Mouse (Mus musculus) myocyte (in vitro differentiated cells): Measurements from ENCODE around the gene Ski. TPM values are rescaled to one million over a fixed set of nuclear protein-coding genes. Genes with fewer than 3 reads are reported as not detected.
A peak's percentile ranks its signal among the peaks of the same experiment; 100 is the strongest.

Experiments
- H3K27me3 ChIP-seq: one replicate; pipeline ENCODE4 v1.6.1; 2011; ENCODE audit not compliant: control insufficient read depth, insufficient read depth, insufficient read length
- H3K36me3 ChIP-seq: one replicate; pipeline ENCODE4 v1.6.1; 2011; ENCODE audit not compliant: control insufficient read depth, insufficient read depth
- H3K4me2 ChIP-seq: one replicate; pipeline ENCODE4 v1.6.1; 2011; ENCODE audit warnings: low read depth, control low read depth
- H3K4me3 ChIP-seq: one replicate; pipeline ENCODE4 v1.5.1; 2011; ENCODE audit warnings: mild to moderate bottlenecking, control low read depth, moderate library complexity
- H3K79me2 ChIP-seq: one replicate; pipeline ENCODE4 v1.6.1; 2011; ENCODE audit not compliant: control insufficient read depth, insufficient read depth
- H3ac ChIP-seq: one replicate; pipeline ENCODE4 v1.6.1; 2011; ENCODE audit not compliant: control insufficient read depth, insufficient read length
- CEBPB ChIP-seq: IDR thresholded peaks from 2 replicates; pipeline ENCODE4 v1.6.1; 2011; ENCODE audit warnings: mild to moderate bottlenecking, moderate library complexity; ENCODE audit not compliant: poor library complexity, insufficient read depth, severe bottlenecking
- E2F4 ChIP-seq: IDR thresholded peaks from one replicate; pipeline ENCODE4 v1.6.1; 2011; ENCODE audit warnings: mild to moderate bottlenecking, control low read depth, moderate library complexity; ENCODE audit not compliant: insufficient read depth
- MAX ChIP-seq: IDR thresholded peaks from one replicate; pipeline ENCODE4 v1.6.1; 2011; ENCODE audit warnings: low read depth, mild to moderate bottlenecking, control low read depth
- MYOD1 ChIP-seq, 3 experiments: IDR thresholded peaks; one replicate each; pipeline ENCODE4 v1.6.1; 2011; ENCODE audit warnings: control low read depth in 2 of 3, low read depth in 2 of 3, mild to moderate bottlenecking in 2 of 3, moderate library complexity in 1 of 3; ENCODE audit not compliant: insufficient read length in 2 of 3, control insufficient read depth in 1 of 3
- MYOG ChIP-seq, 3 experiments: IDR thresholded peaks; one replicate each; pipeline ENCODE4 v1.6.1; 2011; ENCODE audit warnings: control low read depth in 2 of 3, low read depth in 2 of 3, mild to moderate bottlenecking in 2 of 3; ENCODE audit not compliant: insufficient read length in 2 of 3, control insufficient read depth in 1 of 3, insufficient read depth in 1 of 3
- POLR2A ChIP-seq: IDR thresholded peaks from one replicate; pipeline ENCODE4 v1.6.1; 2011; ENCODE audit warnings: low read depth, mild to moderate bottlenecking, control low read depth, moderate library complexity; ENCODE audit not compliant: insufficient read length
- POLR2AphosphoS2 ChIP-seq: IDR thresholded peaks from one replicate; pipeline ENCODE4 v1.6.1; 2011; ENCODE audit warnings: low read depth, control low read depth; ENCODE audit not compliant: insufficient read length
- REST ChIP-seq: IDR thresholded peaks from one replicate; pipeline ENCODE4 v1.6.1; 2011; ENCODE audit warnings: mild to moderate bottlenecking, control low read depth, moderate library complexity; ENCODE audit not compliant: insufficient read depth, insufficient read length
- SRF ChIP-seq: IDR thresholded peaks from one replicate; pipeline ENCODE4 v1.6.1; 2011; ENCODE audit warnings: low read depth; ENCODE audit not compliant: control insufficient read depth, insufficient read length
- TCF12 ChIP-seq: IDR thresholded peaks from one replicate; pipeline ENCODE4 v1.6.1; 2011; ENCODE audit warnings: mild to moderate bottlenecking, control low read depth; ENCODE audit not compliant: poor library complexity, insufficient read depth, severe bottlenecking
- TCF3 ChIP-seq: IDR thresholded peaks from one replicate; pipeline ENCODE4 v1.6.1; 2011; ENCODE audit warnings: low read depth, control low read depth; ENCODE audit not compliant: insufficient read length
- USF1 ChIP-seq: IDR thresholded peaks from one replicate; pipeline ENCODE4 v1.6.1; 2011; ENCODE audit warnings: low read depth, mild to moderate bottlenecking, control low read depth, moderate library complexity
- polyA plus RNA-seq: library from polyadenylated mRNA; unstranded; fragments of >200 nt; fragmentation: generic; extraction: Trizol; gene quantifications from one replicate; pipeline ENCODE4 v1.2.1, GENCODE M21; 2012; ENCODE audit warnings: missing spikeins

Gene Ski
- polyA plus RNA-seq, 1 experiment: 54.5 TPM

DNA sequence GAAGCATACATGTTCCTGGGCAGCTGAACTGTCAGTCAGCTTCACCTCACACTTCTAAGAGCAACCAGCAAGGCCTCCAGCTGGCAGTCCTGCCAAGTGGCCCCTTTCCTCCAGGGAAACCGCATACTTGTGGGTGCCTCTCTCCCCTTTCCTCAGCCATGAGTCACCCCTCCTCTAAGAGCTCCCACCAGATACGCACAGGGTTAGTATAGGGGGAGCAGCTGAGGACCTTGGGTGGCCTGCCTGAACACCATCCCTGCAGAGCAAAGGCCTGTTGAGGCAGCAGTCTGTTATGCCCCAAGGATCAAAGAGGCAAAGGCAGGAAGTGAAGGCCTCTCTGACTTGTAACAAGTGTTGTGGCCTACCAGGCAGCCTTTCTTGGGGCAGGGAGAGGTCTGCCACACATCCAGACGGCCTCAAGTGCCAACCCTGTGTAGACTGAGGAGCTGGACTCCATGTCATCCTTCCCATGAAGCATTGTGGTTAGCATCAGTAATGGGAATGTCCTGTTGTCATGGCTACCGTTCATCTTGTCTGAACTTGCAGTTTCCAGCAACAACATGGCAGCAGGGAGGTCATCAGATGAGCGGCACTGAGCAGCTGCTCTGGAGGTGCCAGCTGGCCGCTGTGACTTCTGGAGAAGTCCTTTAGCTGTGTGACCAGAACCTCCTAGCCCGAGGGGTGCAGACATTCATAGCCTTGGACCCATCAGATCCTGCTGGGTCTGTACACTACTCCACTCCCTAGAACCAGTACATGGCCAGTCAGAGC is 95.6 kb downstream of the Ski start:
- TF ChIP-seq POLR2AphosphoS2: no peak
- peak; percentile 6 to 85 (median 76) for TF ChIP-seq MYOD1 (IDR thresholded peaks at IDR 0.05; ENCODE audit: control insufficient read depth in 1 of 3, insufficient read length in 2 of 3, low read depth in 2 of 3)
- no peak for TF ChIP-seq MAX
- TF ChIP-seq TCF3: peak; percentile 28
- no peak for TF ChIP-seq E2F4
- no peak for TF ChIP-seq SRF
- TF ChIP-seq POLR2A: no peak
- TF ChIP-seq MYOG (IDR thresholded peaks at IDR 0.05; ENCODE audit: control insufficient read depth in 1 of 3, insufficient read depth in 1 of 3, insufficient read length in 2 of 3, low read depth in 2 of 3): peak in 2 of 3 experiments; percentile 75 to 84
- Histone ChIP-seq H3ac (no peak overlapping the region), H3K36me3 (no peaks in the 10 kb centered on the region), H3K4me2 (peak overlapping the region; percentile 14), H3K4me3 (no peak overlapping the region), H3K79me2 (no peaks in the 10 kb centered on the region), H3K27me3 (no peaks in the 10 kb centered on the region)

DNA sequence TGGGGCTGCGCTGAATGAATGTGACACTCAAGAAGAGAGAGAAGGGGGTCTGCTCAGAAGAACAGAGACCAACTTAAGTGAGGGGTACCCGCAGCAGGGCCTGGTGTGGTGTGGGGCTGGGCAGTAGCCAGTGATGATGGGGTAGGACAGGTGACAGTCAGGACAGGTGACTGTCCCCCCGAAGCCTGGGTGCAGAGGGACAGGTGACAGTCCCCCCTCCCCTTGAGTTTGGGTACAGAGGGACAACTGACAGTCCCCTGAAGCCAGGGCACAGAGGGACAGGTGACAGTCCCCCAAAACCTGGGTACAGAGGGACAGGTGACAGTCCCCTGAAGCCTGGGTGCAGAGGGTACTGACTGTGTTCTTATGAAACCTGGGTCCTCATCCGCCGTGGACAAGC is 96.2 kb downstream of the Ski start:
- no peaks in the 10 kb centered on the region for H3K27me3 ChIP-seq
- TF ChIP-seq MYOD1 (IDR thresholded peaks at IDR 0.05; ENCODE audit: control insufficient read depth in 1 of 3, insufficient read length in 2 of 3, low read depth in 2 of 3): peak in 1 of 3 experiments; percentile 71
- no peak for TF ChIP-seq E2F4
- TF ChIP-seq MYOG (IDR thresholded peaks at IDR 0.05; ENCODE audit: control insufficient read depth in 1 of 3, insufficient read depth in 1 of 3, insufficient read length in 2 of 3, low read depth in 2 of 3): peak in 1 of 3 experiments; percentile 21
- H3K4me2 ChIP-seq: no peak overlapping the region
- H3ac ChIP-seq: no peak overlapping the region
- no peak overlapping the region for H3K4me3 ChIP-seq
- no peaks in the 10 kb centered on the region for H3K36me3 ChIP-seq
- no peaks in the 10 kb centered on the region for H3K79me2 ChIP-seq

DNA sequence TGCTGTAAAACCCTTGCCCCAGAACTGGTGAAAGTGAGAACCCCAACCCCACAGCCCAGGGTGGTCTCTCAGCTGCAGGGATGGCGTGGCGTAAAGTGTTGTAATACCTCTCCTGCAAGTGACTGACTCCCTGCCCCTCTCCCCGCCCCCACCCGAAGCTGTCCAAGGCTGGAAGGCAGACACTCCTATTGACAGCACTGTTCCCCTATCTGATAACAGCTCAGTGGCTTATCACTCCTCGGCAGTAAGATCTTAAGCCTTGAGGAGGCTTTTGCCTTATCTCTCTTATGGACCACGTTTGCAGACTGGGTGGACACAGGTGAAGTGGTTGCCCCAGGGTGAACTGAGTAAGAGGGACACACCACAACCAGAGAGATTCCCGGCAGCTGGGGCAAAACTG is 97.1 kb downstream of the Ski start:
- no peak overlapping the region for H3K4me3 ChIP-seq
- no peaks in the 10 kb centered on the region for H3K79me2 ChIP-seq
- no peak overlapping the region for H3K4me2 ChIP-seq
- no peaks in the 10 kb centered on the region for H3K27me3 ChIP-seq
- TF ChIP-seq POLR2AphosphoS2 (no peak), MYOG (IDR thresholded peaks at IDR 0.05; ENCODE audit: control insufficient read depth in 1 of 3, insufficient read depth in 1 of 3, insufficient read length in 2 of 3, low read depth in 2 of 3) (no peak), CEBPB (no peak), TCF12 (no peak), USF1 (no peak), E2F4 (no peak), POLR2A (no peak), SRF (no peak), MAX (no peak)
- H3K36me3 ChIP-seq: no peaks in the 10 kb centered on the region
- H3ac ChIP-seq: no peak overlapping the region

DNA sequence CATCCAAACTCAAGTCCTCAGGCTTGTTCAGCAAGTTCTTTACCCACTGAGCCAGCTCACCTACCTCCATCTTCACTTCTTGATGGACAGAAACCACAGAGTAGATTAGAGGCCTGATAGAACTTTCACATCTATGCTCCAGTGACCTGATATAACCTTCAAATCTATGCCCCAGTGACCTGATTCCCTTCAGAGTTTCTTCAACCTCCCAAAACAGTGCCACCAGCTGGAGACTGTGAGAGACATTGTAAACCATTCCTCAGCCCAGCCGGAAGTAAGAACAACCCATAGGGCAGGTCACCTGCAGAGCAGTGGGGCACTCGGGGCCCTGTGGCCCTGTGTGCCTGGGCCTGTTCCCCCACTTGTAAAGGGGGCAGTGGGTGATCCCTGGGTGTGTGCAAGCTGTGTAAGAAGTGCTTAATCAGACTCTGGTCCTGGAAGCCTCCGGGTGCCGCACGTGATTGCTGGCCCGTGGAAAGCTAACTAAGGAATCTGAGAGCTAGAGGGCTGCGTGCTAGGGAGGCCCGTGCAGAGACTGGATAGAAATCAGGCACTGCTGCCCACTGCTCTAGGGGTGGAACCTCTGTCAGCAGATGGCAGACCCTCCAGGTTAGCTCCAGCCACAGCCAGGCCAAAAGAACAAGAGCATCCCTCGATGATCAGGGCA is 98.4 kb downstream of the Ski start:
- TF ChIP-seq POLR2A (no peak), CEBPB (no peak), REST (no peak), MYOG (IDR thresholded peaks at IDR 0.05; ENCODE audit: control insufficient read depth in 1 of 3, insufficient read depth in 1 of 3, insufficient read length in 2 of 3, low read depth in 2 of 3) (no peak), E2F4 (no peak), USF1 (no peak), SRF (no peak), MAX (no peak), POLR2AphosphoS2 (no peak), MYOD1 (IDR thresholded peaks at IDR 0.05; ENCODE audit: control insufficient read depth in 1 of 3, insufficient read length in 2 of 3, low read depth in 2 of 3) (no peak), TCF3 (no peak), TCF12 (no peak)

DNA sequence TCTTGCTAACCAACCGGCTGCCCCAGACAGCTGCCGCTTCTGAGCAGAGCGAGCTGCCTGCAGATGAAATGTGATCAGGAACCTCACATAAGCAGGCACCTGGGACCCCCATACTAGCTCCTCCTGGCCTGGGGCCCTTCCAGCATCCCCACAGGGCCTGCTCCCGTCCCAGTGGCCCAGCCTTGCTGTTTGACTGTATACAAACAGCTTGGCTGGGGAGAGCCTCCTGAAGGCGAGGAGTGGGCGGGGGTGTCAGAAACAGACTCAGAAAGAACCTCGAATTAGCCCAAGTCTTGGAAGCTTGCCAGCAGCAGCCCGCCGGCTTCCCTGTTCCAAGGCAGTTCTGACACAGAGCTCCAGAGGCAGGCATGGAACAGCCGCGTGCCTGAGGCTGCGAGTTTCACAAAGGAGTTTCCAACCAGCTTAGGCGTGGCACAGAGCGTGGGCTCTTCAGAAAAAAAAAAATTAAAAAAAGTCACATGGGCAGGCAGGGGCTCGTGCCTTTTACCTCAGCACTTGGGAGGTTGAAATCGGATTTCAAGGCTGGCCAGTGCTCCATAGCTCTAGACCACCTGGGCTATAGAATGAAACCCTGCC is 99.8 kb downstream of the Ski start:
- no peak overlapping the region for H3ac ChIP-seq
- no peak overlapping the region for H3K4me3 ChIP-seq
- no peaks in the 10 kb centered on the region for H3K36me3 ChIP-seq
- TF ChIP-seq E2F4 (no peak), MYOG (IDR thresholded peaks at IDR 0.05; ENCODE audit: control insufficient read depth in 1 of 3, insufficient read depth in 1 of 3, insufficient read length in 2 of 3, low read depth in 2 of 3) (peak; percentile 7 to 50 (median 10)), MYOD1 (IDR thresholded peaks at IDR 0.05; ENCODE audit: control insufficient read depth in 1 of 3, insufficient read length in 2 of 3, low read depth in 2 of 3) (peak in 2 of 3 experiments; percentile 26 to 58), TCF3 (no peak), USF1 (peak; percentile 65)
- H3K27me3 ChIP-seq: no peaks in the 10 kb centered on the region
- H3K4me2 ChIP-seq: peak overlapping the region; percentile 60
- H3K79me2 ChIP-seq: no peaks in the 10 kb centered on the region

More for the DNA sequence above, 98.4 kb downstream of the Ski start:
- Histone ChIP-seq H3K4me2 (no peak overlapping the region), H3K79me2 (no peaks in the 10 kb centered on the region), H3ac (no peak overlapping the region), H3K4me3 (no peak overlapping the region), H3K27me3 (no peaks in the 10 kb centered on the region), H3K36me3 (no peaks in the 10 kb centered on the region)
